Mouse (Mus musculus): Measurements from ENCODE around the gene Gm29554.
"Not testable (repeated sequence)": the region's sequence is repeated elsewhere in the genome, so short reads cannot be mapped to it uniquely, and the experiment has no call there.

Gm29554 gene

GRCm38 (mm10) chrY:12273632-12274031 lies at the start of gene Gm29554:
Gene Gm29554, plus strand, starts transcription at chrY:12273932.
- TF ChIP-seq GATA4 (IDR thresholded peaks at IDR 0.05; ENCODE audit: insufficient replicate concordance, low read length): not testable (repeated sequence)
